14 mouse cellular contexts compared by ENCODE assay signal in the genomic region with DNA sequence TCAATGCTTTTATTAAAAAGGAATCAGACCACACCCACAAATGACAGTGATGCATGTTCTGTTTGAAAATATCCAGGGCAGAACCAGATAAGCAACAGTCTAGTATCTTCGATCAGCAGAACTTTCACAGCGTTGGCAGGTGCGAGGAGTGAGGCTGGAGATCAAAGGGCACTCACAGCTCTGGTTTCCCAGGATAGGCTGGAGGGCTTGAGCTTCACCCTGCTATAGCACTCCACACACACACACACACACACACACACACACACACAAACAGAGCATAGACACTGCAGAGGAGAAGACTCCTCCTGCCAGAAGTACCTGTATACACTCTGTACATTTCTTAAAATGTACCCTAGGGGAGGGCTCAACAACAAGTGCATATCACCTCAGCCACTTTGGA.
DNase-seq lines count a peak whose midpoint lies in the region.
"Had no signal": no experiment of that assay in that cellular context is flagged by ENCODE, and none has a peak within 500 bp of the region (broad histone marks: within the 10 kb centered on the region; RNA-seq: fewer than 3 reads in every experiment).

No protein-coding gene starts in this region.

- intact Hi-C loops in heart, postnatal 36 days (cut with DNase I): no loop called here

- WGBS in heart, embryonic 10.5 days: 20% methylated on average over 3 of the region's 3 CpGs

- no peaks in the 10 kb centered on the region for H3K36me3 ChIP-seq in heart, embryonic 10.5 days
- H3K36me3 ChIP-seq: hindbrain, embryonic 15.5 days had no signal

- DNase-seq in heart, embryonic 10.5 days (ENCODE audit: low spot score): peak; percentile 89
- no peak for DNase-seq in heart, postnatal 36 days
- DNase-seq in kidney, postnatal 10 days: peak; percentile 24
- no peak for DNase-seq in kidney, adult 11 months
- peak; percentile 21 for DNase-seq in liver
- no peak for DNase-seq in right cerebral cortex, postnatal 36 days (ENCODE audit: low spot score in 2 of 2)
- no peak for DNase-seq in spleen, adult 18-20 months
- no peak for DNase-seq in T-cell, adult 2 months (ENCODE audit: low spot score)
- DNase-seq: cerebellum, adult 9-10 months; gastrocnemius, postnatal 14 days; lung, postnatal 36 days; right cerebral cortex, adult 18-20 months had no signal

- H3K27me3 ChIP-seq in heart, embryonic 10.5 days (ENCODE audit: insufficient read depth, poor library complexity, severe bottlenecking): no peaks in the 10 kb centered on the region
- H3K27me3 ChIP-seq: hindbrain, embryonic 15.5 days had no signal

- peak overlapping the region; percentile 1; the same call in 1 of the 2 replicates for H3K4me3 ChIP-seq in heart, embryonic 10.5 days
- H3K4me3 ChIP-seq: hindbrain, embryonic 15.5 days; myocyte had no signal

- peaks cover 67% of the 10 kb centered on the region for H3K4me1 ChIP-seq in heart, embryonic 10.5 days
- H3K4me1 ChIP-seq: hindbrain, embryonic 15.5 days had no signal

- H3K27ac ChIP-seq in heart, embryonic 10.5 days: peak overlapping the region; percentile 82
- H3K27ac ChIP-seq: hindbrain, embryonic 15.5 days had no signal

- no peaks in the 10 kb centered on the region for H3K9me3 ChIP-seq in heart, embryonic 10.5 days
- H3K9me3 ChIP-seq: hindbrain, embryonic 15.5 days had no signal

Comparison
In these comparisons a context has a peak if more than half of its experiments do, and no peak if none do; other contexts are left out.
1. DNase-seq: peak in heart, embryonic 10.5 days (single experiment), kidney, postnatal 10 days (single experiment) and liver (single experiment); none in heart, postnatal 36 days (0 of 2), kidney, adult 11 months (single experiment), right cerebral cortex, postnatal 36 days (0 of 2), spleen, adult 18-20 months (0 of 2) and T-cell, adult 2 months (single experiment).